Mouse (Mus musculus) kidney, postnatal 36 days (tissue): ENCODE measurements at regions not wholly inside any gene's neighbourhood (a gene's known extent, or its start where the extent isn't known, plus 50 kb on each side); places are given as distances from the start of the nearest gene placed in this dataset.

Experiments used
- DNase-seq, 2 experiments: peaks; one replicate each; pipeline ENCODE4 v3.0.0; 2021 to 2022; ENCODE audit warnings: mixed read lengths in 2 of 2

GRCm38 (mm10) chr3:56789155-56789554 is 512.6 kb downstream of the Tm4sf1 start:
- peak; percentile 4 to 74 for DNase-seq

- DNase-seq, result no peak
Measured at GRCm38 (mm10) chr3:56773920-56774319, 527.9 kb downstream of the Tm4sf1 start.

GRCm38 (mm10) chr3:56770225-56770624 is 531.6 kb downstream of the Tm4sf1 start:
- no peak for DNase-seq

GRCm38 (mm10) chr3:56767133-56767532 is 534.7 kb downstream of the Tm4sf1 start:
- no peak for DNase-seq

- DNase-seq, result no peak
Measured at GRCm38 (mm10) chr3:56764336-56764735, 537.5 kb downstream of the Tm4sf1 start.

GRCm38 (mm10) chr3:56763896-56764295 is 537.9 kb downstream of the Tm4sf1 start:
- DNase-seq, result no peak

GRCm38 (mm10) chr3:56753654-56754053 is 548.1 kb downstream of the Tm4sf1 start:
- DNase-seq, result peak; percentile 21 to 63

- DNase-seq, result no peak
Measured at GRCm38 (mm10) chr3:56751926-56752325, 549.9 kb downstream of the Tm4sf1 start.

GRCm38 (mm10) chr3:56740902-56741301 is 557.4 kb upstream of the Nbea start:
- no peak for DNase-seq

GRCm38 (mm10) chr3:56739451-56739850 is 556.0 kb upstream of the Nbea start:
- DNase-seq, result no peak

GRCm38 (mm10) chr3:56730849-56731248 is 547.3 kb upstream of the Nbea start:
- DNase-seq, result no peak

GRCm38 (mm10) chr3:56724991-56725390 is 541.5 kb upstream of the Nbea start:
- DNase-seq, result no peak

- DNase-seq, result no peak
Measured at GRCm38 (mm10) chr3:56708260-56708659, 524.8 kb upstream of the Nbea start.

GRCm38 (mm10) chr3:56707312-56707711 is 523.8 kb upstream of the Nbea start:
- DNase-seq, result no peak

GRCm38 (mm10) chr3:56706038-56706437 is 522.5 kb upstream of the Nbea start:
- DNase-seq, result no peak

- no peak for DNase-seq
Measured at GRCm38 (mm10) chr3:56698941-56699340, 515.4 kb upstream of the Nbea start.

GRCm38 (mm10) chr3:56698248-56698647 is 514.7 kb upstream of the Nbea start:
- peak; percentile 2 to 7 for DNase-seq

GRCm38 (mm10) chr3:56681031-56681430 is 497.5 kb upstream of the Nbea start:
- no peak for DNase-seq

- DNase-seq, result no peak
Measured at GRCm38 (mm10) chr3:56668829-56669228, 485.3 kb upstream of the Nbea start.

- DNase-seq, result no peak
Measured at GRCm38 (mm10) chr3:56660594-56660993, 477.1 kb upstream of the Nbea start.

- DNase-seq, result no peak
Measured at GRCm38 (mm10) chr3:56647313-56647712, 463.8 kb upstream of the Nbea start.
